Mouse (Mus musculus) liver, embryonic 14.5 days (tissue): ENCODE results near the gene Prr12.
A peak's percentile ranks its signal among the peaks of the same experiment; 100 is the strongest.
"Not testable (repeated sequence)": the region's sequence is repeated elsewhere in the genome, so short reads cannot be mapped to it uniquely, and the experiment has no call there.

Experiments used
- CTCF ChIP-seq: IDR thresholded peaks from 2 replicates; pipeline ENCODE4 v1.5.1; 2016; ENCODE audit warnings: antibody characterized with exemption, low read depth, control low read depth
- EP300 ChIP-seq: IDR thresholded peaks from 2 replicates; pipeline ENCODE4 v1.6.1; 2016; ENCODE audit warnings: antibody characterized with exemption, low read depth

DNA sequence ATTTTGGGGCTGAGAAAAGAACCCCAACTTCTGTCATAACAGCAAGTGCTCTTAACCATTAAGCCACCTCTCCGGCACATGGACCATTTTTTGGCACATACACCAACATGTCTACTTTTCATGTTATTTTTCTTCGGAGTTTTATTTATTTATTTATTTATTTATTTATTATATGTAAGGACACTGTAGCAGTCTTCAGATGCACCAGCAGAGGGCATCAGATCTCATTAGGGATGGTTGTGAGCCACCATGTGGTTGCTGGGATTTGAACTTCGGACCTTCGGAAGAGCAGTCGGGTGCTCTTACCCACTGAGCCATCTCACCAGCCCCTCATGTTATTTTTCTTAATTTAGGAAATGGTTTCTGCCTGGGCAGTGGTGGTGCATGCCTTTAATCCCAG is 29.0 kb downstream of the Prr12 start:
- TF ChIP-seq CTCF = peak; percentile 49
- TF ChIP-seq EP300 = not testable (repeated sequence)
